Mouse (Mus musculus): Measurements from ENCODE around the gene Clic4. TPM values are rescaled to one million over a fixed set of nuclear protein-coding genes. Genes with fewer than 3 reads are reported as not detected.

Clic4 gene
- polyA plus RNA-seq, 1 experiment from 2014 or later: 100 TPM

DNA sequence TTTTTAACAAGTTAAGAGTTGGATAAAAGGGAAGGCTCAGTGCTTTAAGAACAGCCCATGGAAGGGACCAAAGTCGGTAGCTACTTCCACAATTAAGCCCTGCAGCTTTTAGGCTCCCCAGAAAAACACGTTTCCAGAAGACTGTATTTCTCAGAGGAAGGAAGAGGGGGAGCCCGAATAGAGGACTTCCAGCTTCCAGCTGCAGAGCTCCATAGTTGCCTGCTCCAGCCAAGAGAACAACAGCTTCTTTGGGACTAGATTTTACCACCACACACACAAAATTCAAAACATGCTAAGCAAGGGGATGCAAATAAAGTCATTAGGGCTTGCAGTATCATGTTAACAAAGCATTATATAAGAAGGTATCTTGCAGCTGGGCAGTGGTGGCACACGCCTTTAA, 42.7 kb downstream of the Clic4 start:
- WGBS: 54% methylated on average over 4 of the region's 4 CpGs
- DNase-seq (ENCODE audit: low spot score): no peak
- H3K4me2 ChIP-seq (ENCODE audit: low read depth, low read length): no peak overlapping the region
- H3K9ac ChIP-seq (ENCODE audit: low read depth, low read length): no peak overlapping the region
- H3K4me1 ChIP-seq (ENCODE audit: control insufficient read depth, insufficient read depth, low read length): no peaks in the 10 kb centered on the region
- no peak overlapping the region for H3K4me3 ChIP-seq (ENCODE audit: low read depth, low read length)
- no peaks in the 10 kb centered on the region for H3K27me3 ChIP-seq (replicated peaks; ENCODE audit: control insufficient read depth, insufficient read depth, low read length)
- no peak overlapping the region for H3K27ac ChIP-seq (replicated peaks; ENCODE audit: low read depth, low read length)
- H3K9me3 ChIP-seq (ENCODE audit: control insufficient read depth, low read length): no peaks in the 10 kb centered on the region
- peaks cover 8% of the 10 kb centered on the region; the same call in 1 of the 2 replicates for H3K36me3 ChIP-seq (ENCODE audit: control insufficient read depth, insufficient read depth, low read length)
- no peak for ATAC-seq (ENCODE audit: low read depth)

DNA sequence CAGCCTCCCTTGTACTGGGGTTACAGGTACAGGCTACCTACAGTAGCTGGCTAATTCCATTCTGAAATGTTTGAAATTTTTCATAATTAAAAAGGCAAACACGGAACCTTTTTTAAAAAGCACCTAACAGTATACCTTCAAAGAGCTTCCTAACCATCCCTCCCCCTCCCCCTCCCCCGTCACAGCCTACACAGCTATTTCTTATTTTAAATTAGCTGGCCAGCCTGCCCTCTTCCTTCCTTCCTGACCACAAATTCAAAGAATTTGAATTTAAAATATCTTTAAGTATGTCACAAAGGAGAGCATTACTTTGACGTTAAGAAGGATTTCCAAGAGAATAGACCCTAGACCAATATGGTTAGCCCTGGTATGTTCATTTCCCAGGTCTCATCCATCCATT, 44.5 kb downstream of the Clic4 start:
- no peaks in the 10 kb centered on the region for H3K4me1 ChIP-seq (ENCODE audit: control insufficient read depth, insufficient read depth, low read length)
- H3K36me3 ChIP-seq (ENCODE audit: control insufficient read depth, insufficient read depth, low read length): peaks cover 23% of the 10 kb centered on the region
- ATAC-seq (ENCODE audit: low read depth) (no peak), DNase-seq (ENCODE audit: low spot score) (no peak)
- no peaks in the 10 kb centered on the region for H3K9me3 ChIP-seq (ENCODE audit: control insufficient read depth, low read length)
- no peaks in the 10 kb centered on the region for H3K27me3 ChIP-seq (replicated peaks; ENCODE audit: control insufficient read depth, insufficient read depth, low read length)
- H3K4me2 ChIP-seq (ENCODE audit: low read depth, low read length): no peak overlapping the region
- 78% methylated on average over 3 of the region's 3 CpGs for WGBS
- no peak overlapping the region for H3K9ac ChIP-seq (ENCODE audit: low read depth, low read length)
- H3K27ac ChIP-seq (replicated peaks; ENCODE audit: low read depth, low read length): no peak overlapping the region
- no peak overlapping the region for H3K4me3 ChIP-seq (ENCODE audit: low read depth, low read length)

DNA sequence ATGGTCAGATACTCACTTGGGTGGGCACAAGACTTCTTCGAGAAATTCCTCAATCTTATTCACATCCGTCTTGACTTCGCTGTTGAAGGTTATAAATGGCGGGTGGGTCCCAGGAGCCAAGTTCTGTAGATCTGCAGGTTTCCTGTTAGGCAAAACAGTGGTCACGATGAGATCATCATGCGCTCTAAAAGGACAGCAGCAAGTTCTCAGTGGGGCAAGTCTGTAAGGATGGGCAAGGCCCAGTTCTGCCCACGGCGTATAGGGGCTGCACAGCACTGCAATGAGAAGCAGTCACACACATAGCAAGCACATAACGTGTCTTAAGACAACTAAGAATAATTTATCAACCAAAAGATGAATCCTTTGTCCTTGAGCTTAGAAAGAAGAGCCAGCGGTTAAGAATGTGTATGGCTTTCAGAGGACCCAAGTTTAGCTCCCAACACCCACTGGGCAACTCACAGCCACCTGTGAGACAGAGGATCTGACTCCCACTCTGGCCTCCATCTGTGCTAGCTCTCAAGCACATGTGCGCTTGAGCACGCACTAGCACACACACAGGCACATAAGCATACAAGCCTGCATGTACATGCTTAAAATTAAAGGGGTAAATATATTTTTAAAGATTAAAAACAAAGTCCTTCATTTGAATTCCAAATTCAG, 46.5 kb downstream of the Clic4 start:
- Histone ChIP-seq H3K36me3 (ENCODE audit: control insufficient read depth, insufficient read depth, low read length) (peaks cover 42% of the 10 kb centered on the region), H3K9me3 (ENCODE audit: control insufficient read depth, low read length) (no peaks in the 10 kb centered on the region), H3K27ac (replicated peaks; ENCODE audit: low read depth, low read length) (no peak overlapping the region), H3K27me3 (replicated peaks; ENCODE audit: control insufficient read depth, insufficient read depth, low read length) (no peaks in the 10 kb centered on the region), H3K4me3 (ENCODE audit: low read depth, low read length) (no peak overlapping the region), H3K4me2 (ENCODE audit: low read depth, low read length) (no peak overlapping the region), H3K9ac (ENCODE audit: low read depth, low read length) (no peak overlapping the region), H3K4me1 (ENCODE audit: control insufficient read depth, insufficient read depth, low read length) (no peaks in the 10 kb centered on the region)
- WGBS: 90% methylated on average over 12 of the region's 12 CpGs
- no peak for ATAC-seq (ENCODE audit: low read depth)
- no peak for DNase-seq (ENCODE audit: low spot score)

DNA sequence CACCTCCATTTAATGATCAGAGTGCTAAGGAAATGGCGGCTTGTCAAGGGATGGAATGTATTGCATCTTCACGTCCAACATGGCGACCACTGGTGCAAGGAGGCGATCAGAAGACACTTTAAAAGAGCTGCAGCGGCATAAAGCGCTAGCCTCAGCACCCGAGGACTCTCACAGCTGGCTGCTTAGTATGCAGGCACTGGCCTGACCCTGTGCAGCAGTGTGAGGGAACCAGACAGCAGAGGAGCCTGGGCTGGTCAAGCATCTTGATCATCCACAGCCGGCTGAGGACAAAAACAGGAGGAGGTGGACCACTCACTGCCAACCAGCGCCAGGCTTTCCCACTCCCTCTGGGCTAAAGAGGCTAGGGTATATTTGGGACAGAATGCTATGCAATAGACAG, 48.8 kb downstream of the Clic4 start:
- H3K9ac ChIP-seq (ENCODE audit: low read depth, low read length): no peak overlapping the region
- H3K4me3 ChIP-seq (ENCODE audit: low read depth, low read length): no peak overlapping the region
- no peak overlapping the region for H3K27ac ChIP-seq (replicated peaks; ENCODE audit: low read depth, low read length)
- peaks cover 45% of the 10 kb centered on the region for H3K36me3 ChIP-seq (ENCODE audit: control insufficient read depth, insufficient read depth, low read length)
- no peak for DNase-seq (ENCODE audit: low spot score)
- ATAC-seq (ENCODE audit: low read depth): no peak
- H3K9me3 ChIP-seq (ENCODE audit: control insufficient read depth, low read length): no peaks in the 10 kb centered on the region
- 85% methylated on average over 9 of the region's 9 CpGs for WGBS
- H3K27me3 ChIP-seq (replicated peaks; ENCODE audit: control insufficient read depth, insufficient read depth, low read length): no peaks in the 10 kb centered on the region
- H3K4me2 ChIP-seq (ENCODE audit: low read depth, low read length): no peak overlapping the region
- no peaks in the 10 kb centered on the region for H3K4me1 ChIP-seq (ENCODE audit: control insufficient read depth, insufficient read depth, low read length)

DNA sequence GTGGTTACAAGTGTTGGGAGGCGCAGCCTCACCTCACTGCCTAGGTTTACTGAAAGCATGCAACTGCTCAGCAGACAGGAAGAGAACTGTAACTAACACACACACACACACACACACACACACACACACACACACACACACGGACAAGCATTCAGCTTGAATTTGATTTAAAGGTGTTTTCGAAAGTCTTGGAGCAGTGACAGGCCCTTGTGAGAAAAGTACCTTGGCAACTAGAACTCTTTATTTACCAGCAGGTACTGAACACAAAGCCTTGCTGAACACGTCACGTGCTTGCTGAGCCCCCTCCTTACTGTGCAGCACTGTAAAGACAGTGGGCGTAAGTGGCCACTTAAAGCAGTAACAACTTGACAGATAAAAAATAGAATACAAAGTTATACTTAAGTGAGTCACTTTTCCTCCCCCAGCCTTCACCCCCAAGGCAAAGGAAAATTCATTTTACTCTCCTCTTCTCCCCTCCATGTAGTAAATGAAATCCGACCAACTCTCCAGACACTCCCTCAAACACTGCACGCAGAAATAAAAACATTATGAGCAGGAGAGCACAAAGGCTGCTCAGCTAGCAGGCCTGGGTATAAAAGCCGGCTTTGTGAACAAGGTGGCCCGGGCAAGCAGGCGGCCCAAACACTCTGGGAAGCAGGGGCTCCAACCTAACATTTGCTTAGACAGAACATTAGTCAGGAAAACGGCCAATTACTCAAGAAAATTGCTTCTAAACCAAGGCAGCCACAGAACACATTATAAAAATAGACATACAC, 50.8 kb downstream of the Clic4 start:
- no peak for DNase-seq (ENCODE audit: low spot score)
- peak overlapping the region; percentile 16; the same call in 1 of the 2 replicates for H3K9ac ChIP-seq (ENCODE audit: low read depth, low read length)
- no peaks in the 10 kb centered on the region for H3K27me3 ChIP-seq (replicated peaks; ENCODE audit: control insufficient read depth, insufficient read depth, low read length)
- no peak overlapping the region for H3K4me3 ChIP-seq (ENCODE audit: low read depth, low read length)
- WGBS: 70% methylated on average over 12 of the region's 12 CpGs
- no peaks in the 10 kb centered on the region for H3K4me1 ChIP-seq (ENCODE audit: control insufficient read depth, insufficient read depth, low read length)
- no peak for ATAC-seq (ENCODE audit: low read depth)
- H3K36me3 ChIP-seq (ENCODE audit: control insufficient read depth, insufficient read depth, low read length): peaks cover 64% of the 10 kb centered on the region
- no peak overlapping the region for H3K4me2 ChIP-seq (ENCODE audit: low read depth, low read length)
- peak overlapping the region; percentile 52 for H3K27ac ChIP-seq (replicated peaks; ENCODE audit: low read depth, low read length)
- H3K9me3 ChIP-seq (ENCODE audit: control insufficient read depth, low read length): no peaks in the 10 kb centered on the region

DNA sequence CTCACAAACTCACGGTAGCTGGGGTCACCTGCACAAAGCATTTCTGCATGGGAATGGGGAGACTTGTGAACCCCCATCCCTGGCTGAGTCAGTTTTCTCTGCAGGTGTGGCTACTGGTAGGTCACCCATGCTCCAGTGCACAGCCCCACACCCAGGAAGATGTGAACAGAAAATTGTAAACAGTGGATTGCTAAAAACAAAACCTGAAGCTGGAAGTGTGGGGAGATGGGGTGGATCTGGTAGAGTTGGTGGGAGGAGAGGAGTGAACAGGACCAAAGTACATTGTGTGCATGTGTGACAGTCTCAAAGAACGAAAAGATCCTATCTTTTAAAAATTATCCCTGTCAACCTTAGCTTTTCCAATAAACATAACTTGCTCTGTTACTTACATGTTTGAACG, 52.0 kb downstream of the Clic4 start:
- H3K4me3 ChIP-seq (ENCODE audit: low read depth, low read length): no peak overlapping the region
- H3K4me2 ChIP-seq (ENCODE audit: low read depth, low read length): no peak overlapping the region
- no peak overlapping the region for H3K9ac ChIP-seq (ENCODE audit: low read depth, low read length)
- H3K4me1 ChIP-seq (ENCODE audit: control insufficient read depth, insufficient read depth, low read length): no peaks in the 10 kb centered on the region
- 73% methylated on average over 3 of the region's 3 CpGs for WGBS
- no peaks in the 10 kb centered on the region for H3K9me3 ChIP-seq (ENCODE audit: control insufficient read depth, low read length)
- H3K27me3 ChIP-seq (replicated peaks; ENCODE audit: control insufficient read depth, insufficient read depth, low read length): no peaks in the 10 kb centered on the region
- ATAC-seq (ENCODE audit: low read depth): no peak
- peaks cover 71% of the 10 kb centered on the region for H3K36me3 ChIP-seq (ENCODE audit: control insufficient read depth, insufficient read depth, low read length)
- no peak overlapping the region for H3K27ac ChIP-seq (replicated peaks; ENCODE audit: low read depth, low read length)
- no peak for DNase-seq (ENCODE audit: low spot score)

DNA sequence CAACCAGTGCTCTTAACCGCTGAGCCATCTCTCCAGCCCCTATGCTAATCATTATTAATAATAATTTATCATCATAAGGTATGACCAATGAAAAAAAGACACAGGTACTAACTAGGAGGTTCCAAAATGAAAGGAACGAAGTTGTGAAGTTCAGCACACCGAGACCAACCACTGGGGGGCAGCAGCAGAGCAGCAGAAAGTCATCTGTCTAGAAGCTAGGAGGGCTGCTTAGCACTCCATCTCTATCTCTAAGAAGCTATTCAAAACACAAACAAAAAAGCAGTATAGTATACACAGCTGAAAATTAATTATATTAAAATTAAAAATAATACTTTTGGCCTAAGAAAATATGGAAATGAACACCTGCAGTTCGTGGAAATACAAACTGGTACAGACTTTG, 53.0 kb downstream of the Clic4 start:
- ATAC-seq (ENCODE audit: low read depth) (peak; percentile 51; the same call in 1 of the 2 replicates), DNase-seq (ENCODE audit: low spot score) (peak; percentile 89)
- Histone ChIP-seq H3K4me2 (ENCODE audit: low read depth, low read length) (no peak overlapping the region), H3K4me3 (ENCODE audit: low read depth, low read length) (no peak overlapping the region), H3K9me3 (ENCODE audit: control insufficient read depth, low read length) (no peaks in the 10 kb centered on the region), H3K9ac (ENCODE audit: low read depth, low read length) (no peak overlapping the region), H3K27ac (replicated peaks; ENCODE audit: low read depth, low read length) (no peak overlapping the region), H3K36me3 (ENCODE audit: control insufficient read depth, insufficient read depth, low read length) (peaks cover 73% of the 10 kb centered on the region), H3K27me3 (replicated peaks; ENCODE audit: control insufficient read depth, insufficient read depth, low read length) (no peaks in the 10 kb centered on the region), H3K4me1 (ENCODE audit: control insufficient read depth, insufficient read depth, low read length) (no peaks in the 10 kb centered on the region)
- WGBS: 54% methylated on average over 4 of the region's 4 CpGs

DNA sequence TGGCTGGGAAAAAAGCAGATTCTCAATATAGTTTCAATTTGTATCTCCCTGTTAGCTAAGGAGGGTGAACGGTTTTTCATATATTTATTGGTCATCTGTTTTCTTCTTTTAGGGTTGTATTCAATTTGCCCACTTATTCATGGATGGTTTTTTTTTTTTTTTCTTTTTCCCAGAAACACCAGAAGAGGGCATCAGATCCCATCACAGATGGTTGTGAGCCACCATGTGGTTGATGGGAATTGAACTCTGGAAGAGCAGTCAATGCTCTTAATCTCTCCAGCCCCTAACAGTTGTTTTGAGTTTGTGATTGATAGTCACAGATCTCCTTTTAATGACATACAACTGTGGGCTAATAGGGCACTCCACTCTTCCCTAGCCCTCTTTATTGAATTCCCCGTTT, 62.8 kb downstream of the Clic4 start:
- Histone ChIP-seq H3K27ac (replicated peaks; ENCODE audit: low read depth, low read length) (no peak overlapping the region), H3K4me2 (ENCODE audit: low read depth, low read length) (no peak overlapping the region), H3K9ac (ENCODE audit: low read depth, low read length) (no peak overlapping the region), H3K9me3 (ENCODE audit: control insufficient read depth, low read length) (peaks cover 6% of the 10 kb centered on the region; the same call in 1 of the 2 replicates), H3K4me1 (ENCODE audit: control insufficient read depth, insufficient read depth, low read length) (no peaks in the 10 kb centered on the region), H3K36me3 (ENCODE audit: control insufficient read depth, insufficient read depth, low read length) (peaks cover 20% of the 10 kb centered on the region), H3K27me3 (replicated peaks; ENCODE audit: control insufficient read depth, insufficient read depth, low read length) (peaks cover 12% of the 10 kb centered on the region), H3K4me3 (ENCODE audit: low read depth, low read length) (no peak overlapping the region)
- 70% methylated on average over 2 of the region's 2 CpGs for WGBS
- ATAC-seq (ENCODE audit: low read depth): no peak
- DNase-seq (ENCODE audit: low spot score): no peak
